Mouse (Mus musculus): ENCODE results near the gene Lyz2. TPM values are rescaled to one million over a fixed set of nuclear protein-coding genes. Genes with fewer than 3 reads are reported as not detected.
"Not testable (repeated sequence)": the region's sequence is repeated elsewhere in the genome, so short reads cannot be mapped to it uniquely, and the experiment has no call there.

Gene Lyz2
- total RNA-seq (2021) = 10 to 100 TPM; 47.6 to 56.3 TPM
- long read RNA-seq, experiment 1, transcript Lyz2-201 (4 exons, 1,316 nt) = major isoform, 56 of 57 reads
- long read RNA-seq, experiment 1, partial matches to known transcripts = 1 of 57 reads
- long read RNA-seq, experiment 1, other reads (novel, unspliced or antisense) = 0 of 57 reads
- long read RNA-seq, experiment 2, transcript Lyz2-201 (4 exons, 1,316 nt) = major isoform, 79 of 81 reads
- long read RNA-seq, experiment 2, partial matches to known transcripts = 1 of 81 reads
- long read RNA-seq, experiment 2, other reads (novel, unspliced or antisense) = 1 of 81 reads

DNA sequence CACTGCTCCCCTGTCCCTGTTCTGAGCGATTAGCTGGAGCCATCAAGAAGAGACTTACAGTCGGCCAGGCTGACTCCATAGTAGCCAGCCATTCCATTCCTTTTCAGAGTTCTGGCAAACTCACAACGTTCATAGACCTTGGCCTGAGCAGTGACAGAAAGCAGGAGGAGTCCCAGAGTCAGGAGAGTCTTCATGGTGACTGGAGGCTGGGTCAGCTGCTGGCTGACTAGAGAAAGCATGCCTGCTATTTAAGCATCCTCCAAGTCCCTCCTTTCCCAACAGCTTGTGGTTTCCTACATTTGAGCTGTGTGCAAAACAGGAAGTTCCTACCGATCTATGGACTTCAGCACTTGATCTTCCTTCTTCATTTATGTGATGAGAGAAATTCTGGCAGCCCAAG lies at the start of gene Lyz2:
Gene Lyz2 (minus strand): TSS at position 273 of the 400 bp plus-strand sequence.
- DNase-seq (ENCODE audit: low spot score in 2 of 2) = no peak

DNA sequence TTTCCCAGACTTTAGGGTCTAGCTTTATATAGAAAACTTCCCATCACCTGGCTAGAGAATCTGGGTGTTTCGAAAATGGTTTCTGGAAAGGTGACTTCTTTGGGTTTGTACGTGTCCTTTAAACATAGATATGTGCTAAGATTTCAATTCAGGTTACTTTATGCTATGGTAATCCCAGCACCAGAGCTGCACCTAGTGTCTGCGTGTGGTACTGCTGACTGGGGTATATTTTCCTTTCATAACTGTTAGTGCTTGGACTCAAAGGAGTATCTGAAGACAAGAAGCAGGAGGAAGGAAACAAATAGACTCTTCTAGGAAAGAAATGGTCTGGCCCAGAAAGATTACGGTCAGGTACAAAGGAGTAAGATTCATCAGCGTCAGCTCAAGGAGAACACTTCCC lies 48.4 kb upstream of the Lyz2 start:
- no peak for DNase-seq (ENCODE audit: low spot score in 2 of 2)

DNA sequence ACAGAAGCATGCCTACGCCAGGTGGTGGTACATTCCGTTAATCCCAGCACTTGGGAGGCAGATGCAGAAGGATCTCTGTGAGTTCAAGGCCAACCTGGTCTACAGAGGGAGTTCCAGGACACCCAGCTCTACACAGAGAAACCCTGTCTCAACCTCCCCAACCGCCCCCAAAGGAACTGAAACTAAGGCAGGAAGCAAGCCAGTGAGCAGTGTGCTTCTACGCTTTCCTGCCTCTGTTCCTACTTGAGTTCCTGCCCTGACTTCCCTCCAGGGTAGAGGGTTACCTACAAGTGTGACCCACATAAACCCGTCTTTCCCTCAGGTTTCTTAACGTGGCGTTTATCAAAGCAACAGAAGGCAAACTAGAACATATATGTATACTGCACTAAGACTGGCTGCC lies 41.7 kb upstream of the Lyz2 start:
- DNase-seq (ENCODE audit: low spot score in 2 of 2) = no peak

DNA sequence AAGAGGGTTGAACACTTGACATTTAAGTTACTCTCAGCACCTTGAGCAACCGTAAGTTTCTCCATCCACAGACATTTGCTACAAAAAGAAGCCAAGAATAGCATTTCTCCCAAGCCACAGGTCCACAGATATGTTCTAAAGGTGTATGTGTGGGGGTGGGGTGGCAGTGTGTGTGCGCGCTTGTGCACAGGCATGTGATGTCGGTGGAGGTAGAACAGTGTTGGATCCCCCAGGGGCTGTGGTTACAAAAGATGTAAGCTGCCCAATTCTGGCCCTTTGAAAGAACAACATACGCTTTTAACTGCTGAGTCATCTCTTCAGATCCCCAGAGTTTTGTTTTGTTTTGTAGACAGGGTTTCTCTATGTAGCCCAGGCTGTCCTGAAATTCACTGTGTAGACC lies 40.5 kb upstream of the Lyz2 start:
- no peak for DNase-seq (ENCODE audit: low spot score in 2 of 2)

DNA sequence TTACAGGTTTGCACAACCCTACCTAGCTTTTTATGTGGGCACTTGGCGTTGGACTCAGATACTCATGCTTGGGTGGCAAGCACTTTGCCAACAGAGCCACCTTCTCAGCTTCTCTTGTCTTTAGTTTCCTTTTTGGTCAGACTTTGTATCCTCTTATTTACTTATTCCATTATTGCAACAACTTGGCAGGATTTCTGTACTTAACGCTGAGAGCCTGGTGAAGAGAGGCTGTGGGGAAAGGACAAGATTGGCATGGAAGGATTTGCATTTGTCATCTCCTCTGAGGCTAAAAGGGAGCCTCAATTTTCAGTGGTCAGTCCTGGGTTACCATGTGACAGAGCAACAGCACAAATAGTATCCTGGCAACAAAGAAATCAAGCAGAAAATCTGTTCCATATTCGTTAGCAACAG lies 38.5 kb upstream of the Lyz2 start:
- DNase-seq (ENCODE audit: low spot score in 2 of 2) = no peak

DNA sequence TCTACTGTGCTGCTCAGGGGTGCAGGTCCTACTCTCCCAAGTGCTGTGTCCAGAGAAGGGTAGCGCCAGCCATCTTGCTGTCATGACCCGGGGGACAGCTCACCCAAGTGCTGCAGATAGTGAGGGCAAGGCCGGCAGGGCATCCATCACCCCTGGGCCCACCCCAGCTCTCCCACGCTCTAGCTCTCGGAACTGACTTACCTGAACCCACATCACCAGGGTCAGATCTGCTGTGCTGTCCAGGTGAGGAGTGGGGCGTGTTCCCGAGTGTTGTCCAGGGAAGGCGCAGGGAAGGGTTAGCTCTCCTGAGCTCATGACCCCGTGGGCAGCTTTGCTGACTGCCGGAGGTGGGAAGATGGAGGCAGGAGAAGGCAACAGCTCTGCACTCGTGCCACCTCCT lies 34.3 kb upstream of the Lyz2 start:
- no peak for DNase-seq (ENCODE audit: low spot score in 2 of 2)

DNA sequence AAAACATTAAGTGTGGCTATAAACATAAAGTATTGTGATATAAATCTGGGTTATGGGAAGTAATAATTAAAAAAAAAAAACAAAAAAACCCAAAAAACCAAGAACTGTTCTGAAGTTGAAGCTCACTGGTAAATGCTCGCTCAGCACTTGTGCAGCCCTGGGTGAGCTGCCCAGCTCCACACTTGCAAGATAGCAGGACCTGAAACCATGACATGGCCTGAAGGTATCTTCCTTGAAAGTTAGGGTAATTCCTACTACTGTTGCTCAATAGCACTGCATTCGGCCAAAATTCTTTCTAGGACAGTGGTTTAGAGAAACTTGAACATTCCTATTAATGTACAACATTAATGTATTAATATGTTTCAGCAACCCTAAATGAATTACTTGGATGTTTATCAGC lies 31.0 kb upstream of the Lyz2 start:
- DNase-seq (ENCODE audit: low spot score in 2 of 2) = no peak

DNA sequence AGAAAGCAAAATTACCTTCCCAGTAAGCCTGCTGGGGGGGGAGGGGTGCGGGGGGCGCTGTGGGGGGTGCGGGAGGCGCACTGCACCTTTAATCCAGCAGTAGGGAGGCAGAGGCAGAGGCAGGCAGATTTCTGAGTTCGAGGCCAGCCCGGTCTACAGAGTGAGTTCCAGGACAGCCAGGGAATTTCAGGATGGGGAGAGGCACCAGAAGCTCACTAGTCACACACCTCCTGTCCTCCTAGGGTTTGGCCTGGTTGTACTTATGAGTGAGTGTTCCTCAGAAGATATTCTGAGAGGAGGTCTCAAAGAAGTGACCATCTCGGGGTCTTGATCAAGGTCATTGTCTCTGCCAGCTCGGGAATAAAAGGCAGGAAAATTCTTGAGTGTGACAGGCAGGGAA lies 30.0 kb upstream of the Lyz2 start:
- no peak for DNase-seq (ENCODE audit: low spot score in 2 of 2)

DNA sequence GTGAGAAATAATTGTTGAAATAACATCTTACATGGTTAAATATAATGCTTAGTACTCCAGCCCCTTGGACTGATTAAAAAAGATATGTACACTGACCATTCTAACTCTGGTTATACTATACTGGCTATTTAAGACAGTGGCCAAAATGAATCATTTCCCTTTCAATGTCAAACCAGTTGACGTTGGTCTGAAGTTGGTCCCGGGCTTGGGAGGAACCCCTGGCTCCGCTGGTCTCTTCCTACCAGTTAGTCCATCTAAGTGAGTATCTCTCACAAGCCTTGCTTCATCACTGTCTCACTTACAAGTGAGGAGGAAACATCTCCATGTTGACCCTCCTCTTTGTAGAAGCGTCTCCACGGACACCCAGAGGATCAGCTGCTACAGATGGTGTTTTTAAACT lies 22.2 kb upstream of the Lyz2 start:
- no peak for DNase-seq (ENCODE audit: low spot score in 2 of 2)

DNA sequence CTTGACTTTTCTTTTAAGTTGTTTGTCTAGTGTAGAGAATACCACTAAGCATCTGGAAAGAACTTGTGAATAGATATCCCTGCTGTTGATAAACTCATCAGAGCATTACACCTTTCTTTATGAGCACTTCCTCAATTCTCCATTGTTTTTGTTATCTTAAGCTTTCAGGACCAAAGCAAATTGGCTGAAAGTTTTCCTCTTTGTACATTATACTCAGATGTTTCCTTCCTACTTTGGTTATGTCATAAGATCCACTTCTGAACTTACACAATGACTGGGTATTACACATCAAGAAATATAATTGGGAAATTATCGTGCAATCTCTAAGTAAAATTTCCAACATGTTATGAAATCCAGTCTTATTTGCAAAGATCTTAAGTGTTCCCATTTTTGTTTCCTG lies 19.6 kb upstream of the Lyz2 start:
- no peak for DNase-seq (ENCODE audit: low spot score in 2 of 2)

DNA sequence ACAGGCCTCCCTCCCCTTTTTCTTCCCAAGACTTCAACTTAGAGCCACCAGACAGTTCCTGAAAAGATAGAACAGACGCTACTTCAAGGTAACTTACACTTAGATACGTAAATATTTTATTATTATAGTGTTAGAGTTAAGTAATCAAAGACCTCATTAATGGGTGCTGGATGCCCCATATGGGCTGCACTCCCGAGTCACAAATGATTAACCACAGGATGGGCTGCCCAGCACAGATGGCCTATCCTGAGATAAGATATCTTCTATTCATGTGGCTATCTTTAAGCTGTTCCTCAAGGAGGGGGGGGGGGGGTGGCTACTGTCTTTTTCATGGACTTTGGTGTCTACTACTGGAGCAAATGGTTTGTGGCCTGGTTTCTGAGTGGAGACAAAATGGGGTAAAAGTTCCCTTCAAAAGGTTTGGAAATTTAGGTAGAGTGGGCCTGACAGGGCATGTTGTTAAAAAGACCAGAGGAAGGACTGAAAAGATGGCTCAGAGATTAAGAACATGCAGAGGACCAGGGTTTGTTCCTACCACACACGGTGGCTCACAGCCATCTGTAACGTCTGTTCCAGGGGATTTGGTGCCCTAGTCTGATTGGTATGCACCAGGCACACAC lies 17.9 kb upstream of the Lyz2 start:
- no peak for DNase-seq (ENCODE audit: low spot score in 2 of 2)

DNA sequence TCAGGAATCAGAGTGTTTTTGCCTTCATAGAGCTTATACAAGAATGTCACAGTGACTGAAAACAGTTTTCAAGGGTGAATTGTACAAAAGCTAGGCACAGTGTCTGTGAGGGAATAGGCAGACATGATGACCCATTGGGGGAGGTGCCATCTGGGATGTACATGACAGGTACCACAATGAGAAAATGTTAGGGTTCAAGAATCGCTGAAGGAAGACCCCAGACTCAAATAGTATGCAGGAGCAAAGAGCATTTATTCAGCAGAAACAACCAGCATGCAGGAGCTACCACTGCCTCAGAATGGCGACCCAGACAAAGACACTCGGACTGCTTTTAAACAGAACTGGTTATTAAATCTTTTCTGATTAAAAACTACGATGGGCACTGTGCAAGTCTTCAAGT lies 17.0 kb upstream of the Lyz2 start:
- DNase-seq (ENCODE audit: low spot score in 2 of 2) = no peak

DNA sequence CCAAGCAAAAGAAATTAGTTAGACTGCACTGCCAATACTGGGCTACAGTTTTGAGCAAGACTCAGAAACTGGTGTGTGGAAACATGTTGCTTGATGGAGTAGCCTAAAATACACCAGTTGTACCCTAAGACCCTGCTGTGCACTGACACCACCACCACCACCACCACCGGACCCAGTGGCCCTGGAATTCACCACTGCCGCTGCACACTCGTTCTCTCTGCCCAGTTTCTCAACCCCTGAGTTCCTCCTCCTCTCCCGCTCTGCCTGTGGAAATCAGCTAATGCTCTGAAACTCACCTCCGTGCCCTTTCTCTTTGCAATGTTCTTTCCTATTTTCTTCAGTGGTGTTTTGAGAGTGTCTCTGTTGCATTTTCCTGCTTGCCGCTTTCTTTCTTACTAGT lies 16.2 kb upstream of the Lyz2 start:
- DNase-seq (ENCODE audit: low spot score in 2 of 2) = no peak

DNA sequence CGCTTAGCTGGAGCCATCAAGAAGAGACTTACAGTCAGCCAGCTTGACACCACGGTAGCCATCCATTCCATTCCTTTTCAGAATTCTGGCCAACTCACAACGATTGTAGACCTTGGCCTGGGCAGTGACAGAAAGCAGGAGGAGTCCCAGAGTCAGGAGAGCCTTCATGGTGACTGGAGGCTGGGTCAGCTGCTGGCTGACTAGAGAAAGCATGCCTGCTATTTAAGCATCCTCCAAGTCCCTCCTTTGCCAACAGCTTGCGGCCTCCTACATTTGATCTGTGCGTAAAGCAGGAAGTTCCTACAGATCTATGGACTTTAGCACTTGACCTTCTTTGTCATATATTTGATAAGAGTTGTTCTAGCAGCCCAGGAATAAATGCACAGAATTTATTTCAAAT lies 10.6 kb upstream of the Lyz2 start, which contains the start of gene Lyz1:
Gene Lyz1 (minus strand): TSS at position 198 of the 400 bp plus-strand sequence.
- DNase-seq (ENCODE audit: low spot score in 2 of 2) = no peak

DNA sequence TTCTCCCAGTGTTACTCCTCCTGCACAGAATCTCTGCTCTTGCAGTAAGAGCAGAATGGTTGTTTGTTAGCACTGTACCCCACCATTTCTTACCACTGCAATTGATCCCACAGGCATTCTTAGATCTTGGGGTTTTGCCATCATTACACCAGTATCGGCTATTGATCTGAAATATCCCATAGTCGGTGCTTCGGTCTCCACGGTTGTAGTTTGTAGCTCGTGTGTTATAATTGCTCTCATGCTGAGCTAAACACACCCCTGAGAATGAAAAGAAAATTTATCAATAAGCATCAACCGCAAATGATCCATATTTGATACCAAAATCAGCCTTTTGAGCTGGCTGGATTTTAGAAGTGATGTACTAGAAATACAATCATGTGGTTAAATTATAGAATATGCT lies 8.8 kb upstream of the Lyz2 start:
- DNase-seq (ENCODE audit: low spot score in 2 of 2) = not testable (repeated sequence)

DNA sequence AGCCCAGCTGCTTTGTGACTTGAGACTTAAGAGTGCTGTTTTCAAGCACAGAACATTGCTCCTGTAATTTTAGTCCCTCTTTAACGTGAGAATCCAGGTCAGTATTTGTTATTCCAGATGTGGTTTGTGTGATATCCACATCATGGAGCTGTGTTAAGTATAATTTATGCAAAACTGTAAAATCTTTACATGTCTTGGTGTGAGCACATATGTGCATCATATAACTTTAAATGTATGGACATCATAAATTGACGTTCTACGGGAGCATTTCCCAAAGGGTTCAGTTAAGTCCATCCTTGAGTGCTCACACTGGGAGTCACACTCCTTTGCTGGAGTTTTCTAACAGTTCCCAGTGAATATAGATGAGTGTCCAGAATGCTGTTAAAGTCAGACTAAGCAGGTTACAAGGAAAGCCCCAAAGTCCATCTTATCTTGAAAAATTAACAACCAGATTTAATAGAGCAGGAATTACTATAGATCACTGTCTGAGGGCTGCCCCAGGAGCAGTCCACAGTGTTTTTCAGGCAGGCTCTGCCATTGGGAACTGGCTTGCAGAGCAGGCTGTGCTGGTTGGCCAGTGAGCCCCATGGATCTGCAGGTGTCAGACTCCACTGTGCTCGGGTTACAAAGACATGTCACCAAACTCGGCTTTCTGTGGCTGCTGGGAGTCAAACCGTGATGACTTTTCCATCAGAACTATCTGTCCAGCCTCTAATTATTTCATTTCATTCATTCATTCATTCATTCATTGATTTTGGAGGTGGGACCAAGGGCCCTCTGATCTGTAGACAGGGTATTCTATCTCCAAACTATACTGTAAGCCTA lies 8.1 kb upstream of the Lyz2 start:
- no peak for DNase-seq (ENCODE audit: low spot score in 2 of 2)

DNA sequence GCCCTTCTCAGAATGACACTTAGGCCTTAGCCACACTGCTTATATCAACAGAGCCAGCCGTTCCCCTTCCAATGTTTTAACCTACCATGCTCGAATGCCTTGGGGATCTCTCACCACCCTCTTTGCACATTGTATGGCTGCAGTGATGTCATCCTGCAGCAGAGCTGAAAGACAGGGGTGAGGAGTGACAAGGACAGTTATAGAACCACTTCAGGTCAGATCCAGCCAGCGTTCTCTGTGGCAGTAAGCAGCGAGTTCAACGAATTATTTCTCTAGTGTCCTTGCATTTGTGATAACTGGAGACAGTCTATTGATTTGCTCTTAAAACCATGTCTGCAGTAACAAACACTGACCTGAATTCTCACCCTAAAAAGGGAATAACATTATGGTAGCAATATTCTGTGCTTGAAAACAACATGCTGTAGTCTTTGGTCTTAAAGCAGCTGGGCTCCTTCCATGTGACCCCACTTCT lies 6.9 kb upstream of the Lyz2 start:
- DNase-seq (ENCODE audit: low spot score in 2 of 2) = not testable (repeated sequence)

DNA sequence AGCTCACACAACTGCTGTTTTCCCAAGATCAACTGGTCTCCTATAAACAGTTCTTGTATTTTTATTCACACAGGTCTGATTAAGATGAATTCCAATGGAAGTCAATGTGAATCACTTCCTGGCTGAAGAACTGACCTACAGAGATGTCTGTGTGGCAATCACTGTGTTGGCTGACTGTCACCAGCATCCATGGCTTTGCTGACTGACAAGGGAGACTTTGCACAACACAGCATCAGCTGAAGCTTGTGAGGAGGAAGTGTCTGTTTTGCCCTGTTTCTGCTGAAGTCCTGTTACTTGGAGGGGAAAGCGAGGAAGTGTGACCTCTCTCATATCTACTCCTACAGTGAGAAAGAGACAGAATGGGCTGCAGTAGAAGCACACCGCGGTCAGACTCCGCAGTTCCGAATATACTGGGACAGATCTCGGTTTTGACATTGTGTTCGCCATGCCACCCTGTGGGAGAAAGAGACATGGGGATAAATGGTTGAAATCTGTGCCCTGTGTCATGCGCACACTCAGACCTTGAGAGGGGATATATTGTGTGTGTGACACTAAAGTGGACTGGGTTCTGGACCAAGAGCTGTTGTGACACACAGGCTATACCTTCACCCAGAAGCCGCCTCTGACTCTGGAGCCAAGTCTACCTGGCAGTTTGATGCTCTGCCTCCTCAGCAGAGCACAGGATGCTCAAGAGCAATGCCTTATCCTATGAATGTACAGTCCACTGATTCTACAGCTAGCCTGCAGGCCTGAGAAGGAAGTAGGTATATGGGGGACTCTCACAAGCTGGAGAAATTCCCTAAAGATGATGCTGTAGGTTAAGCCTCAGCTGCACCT lies 6.3 kb upstream of the Lyz2 start:
- no peak for DNase-seq (ENCODE audit: low spot score in 2 of 2)

DNA sequence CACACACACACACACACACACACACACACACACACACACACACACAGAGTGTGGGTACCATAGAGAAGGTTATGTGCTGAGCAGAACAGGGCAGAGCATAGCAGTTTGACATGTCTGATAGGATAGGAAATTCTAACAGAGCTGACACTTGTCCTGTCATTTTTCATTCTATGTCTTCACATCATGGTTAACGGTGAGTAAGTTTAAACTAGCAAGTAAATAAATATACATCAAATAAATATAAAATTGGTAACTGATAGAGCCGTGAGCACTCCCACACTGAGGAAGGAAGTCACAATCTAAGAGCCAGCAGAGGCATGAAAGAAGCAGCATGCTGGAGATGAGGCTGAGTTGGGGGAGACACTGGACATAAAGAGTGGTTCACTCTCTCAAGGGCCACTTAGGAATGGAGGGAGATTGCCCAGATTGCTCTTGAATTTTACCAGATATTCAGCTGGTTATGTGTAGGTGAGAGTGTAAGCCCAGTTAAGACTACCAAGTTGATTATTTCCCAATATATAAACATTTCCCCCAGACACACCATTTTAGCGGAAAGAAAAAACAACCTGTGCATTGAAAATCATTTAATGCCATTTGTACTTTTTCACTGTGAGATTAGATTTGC lies 5.2 kb upstream of the Lyz2 start:
- DNase-seq (ENCODE audit: low spot score in 2 of 2) = no peak

DNA sequence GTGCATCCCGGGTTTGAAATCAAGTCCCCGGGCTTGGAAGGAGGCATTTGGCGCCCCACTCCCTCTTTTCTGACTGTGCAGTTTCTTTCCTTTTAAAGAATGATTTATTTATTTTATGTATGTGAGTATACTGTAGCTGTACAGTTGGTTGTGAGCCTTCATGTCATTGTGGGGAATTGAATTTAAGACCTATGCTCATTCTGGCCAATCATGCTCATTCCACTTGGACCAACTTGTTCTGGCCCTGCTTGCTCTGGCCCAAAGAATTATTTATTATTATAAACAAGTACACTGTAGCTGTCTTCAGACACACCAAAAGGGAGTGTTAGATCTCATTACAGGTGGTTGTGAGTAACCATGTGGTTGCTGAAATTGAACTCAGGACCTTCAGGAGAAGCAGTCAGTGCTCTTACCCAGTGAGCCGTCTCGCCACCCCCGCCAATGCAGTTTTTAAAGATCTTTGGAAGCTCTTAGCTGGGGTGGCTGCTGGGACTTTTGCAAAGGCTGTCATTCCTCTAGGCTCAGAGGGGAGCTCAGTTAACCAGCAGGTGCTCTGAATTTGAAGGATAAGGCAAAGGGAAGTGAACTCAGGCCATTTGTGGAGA lies 4.3 kb upstream of the Lyz2 start:
- DNase-seq (ENCODE audit: low spot score in 2 of 2) = no peak
